Mouse (Mus musculus) midbrain, postnatal 0 days (tissue): ENCODE results near the gene Snx8. TPM values are rescaled to one million over a fixed set of nuclear protein-coding genes. Genes with fewer than 3 reads are reported as not detected.

Source experiments
- ATAC-seq: fragments of 200-750 bp; cut with Nextera tagmentation; 2 replicates; pipeline ENCODE4 v1.8.0; 2017; ENCODE audit warnings: moderate number of reproducible peaks, mild to moderate bottlenecking, moderate TSS enrichment, moderate library complexity; ENCODE audit not compliant: low FRiP score
- DNase-seq: peaks from one replicate; pipeline ENCODE4 v3.0.0-alpha.2; 2015; ENCODE audit warnings: low spot score
- H3K27ac ChIP-seq: fragments of 300-500 bp; sonication (generic); 2 replicates; pipeline ENCODE4 v1.5.1; 2014; ENCODE audit warnings: low read depth, mild to moderate bottlenecking, low read length, mixed read lengths
- H3K27me3 ChIP-seq: fragments of 300-500 bp; sonication (generic); 2 replicates; pipeline ENCODE4 v1.6.1; 2014; ENCODE audit warnings: low read length, control low read depth, mixed read lengths; ENCODE audit not compliant: insufficient read depth
- H3K36me3 ChIP-seq: fragments of 300-500 bp; sonication (generic); 2 replicates; pipeline ENCODE4 v1.6.1; 2014; ENCODE audit warnings: low read length, control low read depth, mixed read lengths; ENCODE audit not compliant: insufficient read depth
- H3K4me1 ChIP-seq: fragments of 300-500 bp; sonication (generic); 2 replicates; pipeline ENCODE4 v1.6.1; 2014; ENCODE audit warnings: mild to moderate bottlenecking, control low read depth, antibody characterized with exemption, low read length, mixed read lengths; ENCODE audit not compliant: insufficient read depth
- H3K4me2 ChIP-seq: fragments of 300-500 bp; sonication (generic); 2 replicates; pipeline ENCODE4 v1.6.1; 2014; ENCODE audit warnings: low read depth, mild to moderate bottlenecking, low read length, mixed read lengths; ENCODE audit not compliant: poor library complexity, severe bottlenecking
- H3K4me3 ChIP-seq: fragments of 300-500 bp; sonication (generic); 2 replicates; pipeline ENCODE4 v1.5.1; 2014; ENCODE audit warnings: low read depth, mild to moderate bottlenecking, low read length, moderate library complexity
- H3K9ac ChIP-seq: fragments of 300-500 bp; sonication (generic); replicated peaks from 2 replicates; pipeline ENCODE4 v1.6.1; 2014; ENCODE audit warnings: mild to moderate bottlenecking, low read length, moderate library complexity, mixed read lengths; ENCODE audit not compliant: poor library complexity, severe bottlenecking
- H3K9me3 ChIP-seq: fragments of 300-500 bp; sonication (generic); 2 replicates; pipeline ENCODE4 v1.6.1; 2016; ENCODE audit warnings: low read length, control low read depth
- CTCF ChIP-seq: IDR thresholded peaks from 2 replicates; pipeline ENCODE4 v1.5.1; 2016; ENCODE audit warnings: antibody characterized with exemption, mild to moderate bottlenecking
- WGBS: fragments of 180-500 bp; shearing (Covaris S2); extraction: QIAGEN DNeasy Blood & Tissue Kit; methylation state at CpG from one replicate; pipeline ENCODE4 v1.1.7; 2014; 5-methylcytosine and 5-hydroxymethylcytosine counted together
- polyA plus RNA-seq: library from polyadenylated mRNA; unstranded; fragments of >200 nt; fragmentation: Nextera tagmentation; extraction: Ambion mirVana; gene quantifications from 2 replicates; pipeline ENCODE4 v1.2.1, GENCODE M21; 2015
- total RNA-seq: library from RNA; depleted of rRNA; stranded (reverse); fragments of >200 nt; gene quantifications from 2 replicates; pipeline ENCODE4 v1.2.3, GENCODE M21; 2014; rRNA removed

Snx8 gene
- 78.4 and 86.8 TPM in 2 replicates for total RNA-seq
- 46.9 and 48.9 TPM in 2 replicates for polyA plus RNA-seq

- Histone ChIP-seq H3K27ac (peak within 1 kb of the TSS; percentile 57; the same call in 1 of the 2 replicates), H3K9me3 (no peaks in the 10 kb centered on the region), H3K36me3 (no peaks in the 10 kb centered on the region), H3K4me3 (peak within 1 kb of the TSS; percentile 50), H3K4me1 (peaks cover 6% of the 10 kb centered on the region; the same call in 1 of the 2 replicates), H3K27me3 (no peaks in the 10 kb centered on the region), H3K4me2 (peak within 1 kb of the TSS; percentile 82), H3K9ac (peak within 1 kb of the TSS; percentile 52)
- peak; percentile 89 for ATAC-seq
- WGBS, result 1% methylated on average over 45 of the region's 63 CpGs
- peak; percentile 90 for DNase-seq
- TF ChIP-seq CTCF, result no peak
Measured at GRCm38 (mm10) chr5:140388588-140389576, at the start of gene Snx8. Snx8 (minus strand) TSS chr5:140389262.

DNA sequence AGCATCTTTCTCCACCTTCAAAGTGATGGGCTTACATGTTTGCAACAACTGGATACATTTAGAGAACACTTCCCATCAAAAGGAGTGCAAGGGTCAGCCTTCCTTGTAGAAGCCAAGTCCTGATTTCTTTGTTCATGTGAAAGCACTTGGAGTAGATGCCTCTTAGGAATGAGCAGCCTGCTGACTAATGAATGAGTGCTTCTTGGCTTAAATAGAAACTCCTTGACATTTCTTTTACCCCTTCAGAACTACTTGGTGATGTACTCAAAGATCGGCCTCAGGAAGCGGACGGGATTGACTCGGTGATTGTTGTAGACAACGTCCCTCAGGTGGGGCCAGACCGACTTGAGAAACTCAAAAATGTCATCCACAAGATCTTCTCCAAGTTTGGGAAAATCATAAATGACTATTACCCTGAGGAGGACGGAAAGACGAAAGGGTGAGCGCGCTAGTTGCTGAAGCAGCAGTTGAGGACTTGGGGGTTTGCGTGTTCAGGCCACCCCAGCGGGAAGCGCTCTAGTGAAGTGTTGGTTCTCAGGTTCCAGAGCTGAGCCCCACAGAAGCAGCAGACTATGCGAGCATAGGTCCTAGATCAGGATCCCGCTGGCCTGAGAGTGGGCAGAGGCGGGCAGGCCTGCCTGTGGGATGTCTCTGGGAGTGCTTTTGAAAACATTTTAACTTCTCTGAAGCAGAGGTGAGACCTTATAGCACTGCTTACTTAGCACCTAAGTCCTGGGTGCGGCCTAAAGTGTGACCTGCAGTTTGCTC lies 36.1 kb upstream of the Snx8 start:
- Histone ChIP-seq H3K4me1 (peaks cover 11% of the 10 kb centered on the region; the same call in 1 of the 2 replicates), H3K27ac (no peak overlapping the region), H3K4me3 (no peak overlapping the region), H3K9ac (no peak overlapping the region), H3K36me3 (peaks cover 36% of the 10 kb centered on the region), H3K4me2 (no peak overlapping the region), H3K27me3 (no peaks in the 10 kb centered on the region), H3K9me3 (no peaks in the 10 kb centered on the region)
- ATAC-seq (no peak), DNase-seq (no peak)
- no peak for TF ChIP-seq CTCF
- WGBS, result 93% methylated on average over 17 of the region's 17 CpGs

DNA sequence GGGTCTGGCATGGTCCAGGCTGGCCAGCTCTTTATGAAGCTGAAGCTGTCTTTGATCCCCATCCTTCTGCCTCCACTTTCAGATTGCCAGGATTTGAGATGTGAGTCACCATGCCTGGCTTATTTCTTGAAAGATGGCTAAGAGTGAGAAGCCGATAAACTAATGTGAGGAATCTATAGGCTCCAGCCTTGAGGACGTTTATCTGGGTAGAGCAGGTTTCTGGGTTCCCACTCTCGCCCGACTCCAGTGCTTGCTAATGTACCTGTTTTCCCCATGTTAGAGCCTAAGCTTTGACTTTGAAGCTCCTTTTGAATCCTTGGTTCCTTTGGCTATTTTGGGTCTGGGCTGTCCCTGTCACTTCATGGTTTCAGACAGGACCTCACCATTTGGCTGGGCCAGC lies 31.6 kb upstream of the Snx8 start:
- DNase-seq (no peak), ATAC-seq (no peak)
- no peaks in the 10 kb centered on the region for H3K9me3 ChIP-seq
- H3K4me3 ChIP-seq, result peak overlapping the region; percentile 99
- no peak overlapping the region for H3K27ac ChIP-seq
- TF ChIP-seq CTCF, result no peak
- H3K4me1 ChIP-seq, result peaks cover 12% of the 10 kb centered on the region; the same call in 1 of the 2 replicates
- peak overlapping the region; percentile 74 for H3K4me2 ChIP-seq
- no peaks in the 10 kb centered on the region for H3K27me3 ChIP-seq
- peak overlapping the region; percentile 99; the same call in 1 of the 2 replicates for H3K9ac ChIP-seq
- WGBS, result 77% methylated on average over 4 of the region's 4 CpGs
- no peaks in the 10 kb centered on the region for H3K36me3 ChIP-seq

- H3K4me3 ChIP-seq, result peak overlapping the region; percentile 99
- no peak for TF ChIP-seq CTCF
- 0 out of 2 replicates have a peak, but pooled peaks have one; percentile 21 for ATAC-seq
- WGBS, result 0% methylated on average over 53 of the region's 62 CpGs
- DNase-seq, result no peak
- H3K27me3 ChIP-seq, result no peaks in the 10 kb centered on the region
- H3K4me1 ChIP-seq, result peaks cover 12% of the 10 kb centered on the region; the same call in 1 of the 2 replicates
- H3K27ac ChIP-seq, result peak overlapping the region; percentile 96
- H3K9me3 ChIP-seq, result no peaks in the 10 kb centered on the region
- no peaks in the 10 kb centered on the region for H3K36me3 ChIP-seq
- H3K4me2 ChIP-seq, result peak overlapping the region; percentile 74
- H3K9ac ChIP-seq, result peak overlapping the region; percentile 99
Measured at GRCm38 (mm10) chr5:140419442-140420080, 30.5 kb upstream of the Snx8 start.
